Mouse (Mus musculus): ENCODE data around the gene Mrpl41. TPM values are rescaled to one million over a fixed set of nuclear protein-coding genes. Genes with fewer than 3 reads are reported as not detected.

The Mrpl41 gene
- 79.7 TPM for polyA plus RNA-seq (2012; fragmentation: generic; extraction: Trizol)

DNA sequence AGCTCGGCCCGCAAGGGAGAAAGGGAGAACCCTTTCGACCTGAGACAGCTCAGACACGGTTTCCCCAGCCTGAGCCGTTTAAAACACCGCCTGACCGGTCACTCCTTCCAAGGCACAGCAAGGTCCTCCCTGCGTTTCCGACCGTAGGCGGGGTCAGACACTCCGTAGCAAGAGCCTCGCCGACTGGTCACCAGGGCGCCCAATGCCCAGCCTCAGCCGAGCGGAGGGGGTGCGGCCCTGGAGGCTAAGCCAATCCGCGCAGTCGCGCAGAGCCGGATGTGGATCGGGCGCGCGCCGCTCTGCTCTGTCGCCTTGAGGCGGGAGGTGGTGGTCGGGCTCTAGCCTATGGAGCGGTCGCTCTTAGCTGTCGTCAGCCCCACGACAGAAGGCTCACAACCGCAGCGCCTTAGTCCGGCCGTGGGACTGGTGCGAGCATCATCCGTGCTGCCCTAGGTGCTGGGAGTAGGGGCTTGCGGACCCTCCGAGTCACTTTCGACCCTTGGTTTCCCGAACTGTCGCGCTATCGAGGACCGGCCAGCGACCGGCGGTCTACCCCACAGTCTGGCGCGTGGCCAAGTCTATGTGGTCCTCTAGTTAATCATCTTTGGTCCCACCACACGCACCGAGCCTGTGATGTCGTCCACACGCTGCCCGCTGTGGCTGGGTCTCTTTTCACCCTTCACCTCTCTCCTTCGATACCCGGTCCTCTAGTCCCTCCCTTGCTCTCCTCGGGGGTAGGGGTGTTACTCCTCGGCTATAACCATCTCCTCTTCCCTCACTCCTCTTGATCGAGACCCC, at the start of gene Mrpl41:
Gene Mrpl41 (minus strand): TSS at position 193 of the 798 bp plus-strand sequence.
- Histone ChIP-seq H3K27me3 (ENCODE audit: control insufficient read depth, insufficient read depth, insufficient read length) (no peaks in the 10 kb centered on the region), H3K4me3 (peak within 1 kb of the TSS; percentile 84), H3K4me2 (ENCODE audit: low read depth) (peak within 1 kb of the TSS; percentile 100), H3K36me3 (ENCODE audit: control insufficient read depth, insufficient read depth) (peaks cover 17% of the 10 kb centered on the region), H3K79me2 (ENCODE audit: control insufficient read depth, insufficient read depth) (peaks cover 5% of the 10 kb centered on the region), H3ac (ENCODE audit: control insufficient read depth, insufficient read length) (peak within 1 kb of the TSS; percentile 53)
- TF ChIP-seq CEBPB (IDR thresholded peaks at IDR 0.05; ENCODE audit: insufficient read depth, poor library complexity, severe bottlenecking) (no peak), MYOG (IDR thresholded peaks at IDR 0.05; ENCODE audit: control insufficient read depth in 1 of 3, insufficient read depth in 1 of 3, insufficient read length in 2 of 3, low read depth in 2 of 3) (peak in 1 of 3 experiments; percentile 1), MYOD1 (IDR thresholded peaks at IDR 0.05; ENCODE audit: control insufficient read depth in 1 of 3, insufficient read length in 2 of 3, low read depth in 2 of 3) (no peak), E2F4 (IDR thresholded peaks at IDR 0.05; ENCODE audit: insufficient read depth) (peak; percentile 33), POLR2AphosphoS2 (IDR thresholded peaks at IDR 0.05; ENCODE audit: insufficient read length, low read depth) (peak; percentile 79), POLR2A (IDR thresholded peaks at IDR 0.05; ENCODE audit: insufficient read length, low read depth) (peak; percentile 86), SRF (IDR thresholded peaks at IDR 0.05; ENCODE audit: control insufficient read depth, insufficient read length, low read depth) (peak; percentile 70), TCF12 (IDR thresholded peaks at IDR 0.05; ENCODE audit: insufficient read depth, poor library complexity, severe bottlenecking) (no peak), REST (IDR thresholded peaks at IDR 0.05; ENCODE audit: insufficient read depth, insufficient read length) (no peak), USF1 (IDR thresholded peaks at IDR 0.05; ENCODE audit: low read depth) (no peak), MAX (IDR thresholded peaks at IDR 0.05; ENCODE audit: low read depth) (no peak), TCF3 (IDR thresholded peaks at IDR 0.05; ENCODE audit: insufficient read length, low read depth) (no peak)

DNA sequence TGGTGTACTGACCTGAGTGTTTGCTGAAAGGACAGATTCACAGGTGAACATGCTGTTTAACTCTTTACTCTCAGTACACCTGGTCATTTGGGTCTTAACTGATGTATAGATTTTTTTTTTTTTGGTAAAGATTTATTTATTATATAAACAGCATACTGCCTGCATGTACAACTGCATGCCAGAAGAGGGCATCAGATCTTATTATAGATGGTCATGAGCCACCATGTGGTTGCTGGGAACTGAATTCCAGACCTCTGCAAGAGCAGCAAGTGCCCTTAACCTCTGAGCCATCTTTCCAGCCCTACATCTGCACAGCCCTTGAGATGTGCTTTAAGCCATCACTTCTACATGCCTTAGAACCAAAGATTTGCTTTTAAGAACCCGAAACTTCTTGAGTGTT, 47.8 kb upstream of the Mrpl41 start:
- Histone ChIP-seq H3K4me2 (ENCODE audit: low read depth) (no peak overlapping the region), H3K4me3 (no peak overlapping the region), H3ac (ENCODE audit: control insufficient read depth, insufficient read length) (no peak overlapping the region), H3K36me3 (ENCODE audit: control insufficient read depth, insufficient read depth) (no peaks in the 10 kb centered on the region), H3K27me3 (ENCODE audit: control insufficient read depth, insufficient read depth, insufficient read length) (no peaks in the 10 kb centered on the region), H3K79me2 (ENCODE audit: control insufficient read depth, insufficient read depth) (no peaks in the 10 kb centered on the region)
- TF ChIP-seq REST (IDR thresholded peaks at IDR 0.05; ENCODE audit: insufficient read depth, insufficient read length) (no peak), CEBPB (IDR thresholded peaks at IDR 0.05; ENCODE audit: insufficient read depth, poor library complexity, severe bottlenecking) (no peak), MYOG (IDR thresholded peaks at IDR 0.05; ENCODE audit: control insufficient read depth in 1 of 3, insufficient read depth in 1 of 3, insufficient read length in 2 of 3, low read depth in 2 of 3) (no peak), POLR2A (IDR thresholded peaks at IDR 0.05; ENCODE audit: insufficient read length, low read depth) (no peak), POLR2AphosphoS2 (IDR thresholded peaks at IDR 0.05; ENCODE audit: insufficient read length, low read depth) (no peak), E2F4 (IDR thresholded peaks at IDR 0.05; ENCODE audit: insufficient read depth) (no peak), TCF3 (IDR thresholded peaks at IDR 0.05; ENCODE audit: insufficient read length, low read depth) (no peak), USF1 (IDR thresholded peaks at IDR 0.05; ENCODE audit: low read depth) (no peak), TCF12 (IDR thresholded peaks at IDR 0.05; ENCODE audit: insufficient read depth, poor library complexity, severe bottlenecking) (no peak), MYOD1 (IDR thresholded peaks at IDR 0.05; ENCODE audit: control insufficient read depth in 1 of 3, insufficient read length in 2 of 3, low read depth in 2 of 3) (no peak), SRF (IDR thresholded peaks at IDR 0.05; ENCODE audit: control insufficient read depth, insufficient read length, low read depth) (no peak)

DNA sequence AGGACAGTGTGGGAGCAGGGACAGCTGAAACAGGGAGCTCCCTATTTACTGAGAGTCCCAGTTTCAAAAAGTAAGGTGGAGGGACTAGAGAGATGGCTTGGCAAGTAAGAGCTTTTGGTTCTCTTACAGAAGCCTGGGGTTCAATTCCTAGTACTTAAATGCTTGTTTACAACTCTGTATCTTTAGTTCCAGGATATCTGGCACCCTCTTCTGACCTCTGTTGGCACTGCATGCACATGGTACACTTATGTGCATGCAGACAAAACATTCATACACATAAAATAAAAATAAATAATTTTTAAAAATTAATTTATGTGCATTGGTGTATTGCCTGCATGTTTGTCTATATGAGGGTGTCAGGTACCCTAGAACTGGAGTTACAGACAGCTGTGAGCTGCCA, 33.4 kb upstream of the Mrpl41 start:
- TF ChIP-seq MAX (IDR thresholded peaks at IDR 0.05; ENCODE audit: low read depth) (no peak), TCF3 (IDR thresholded peaks at IDR 0.05; ENCODE audit: insufficient read length, low read depth) (no peak), MYOG (IDR thresholded peaks at IDR 0.05; ENCODE audit: control insufficient read depth in 1 of 3, insufficient read depth in 1 of 3, insufficient read length in 2 of 3, low read depth in 2 of 3) (no peak), USF1 (IDR thresholded peaks at IDR 0.05; ENCODE audit: low read depth) (no peak), POLR2A (IDR thresholded peaks at IDR 0.05; ENCODE audit: insufficient read length, low read depth) (no peak), SRF (IDR thresholded peaks at IDR 0.05; ENCODE audit: control insufficient read depth, insufficient read length, low read depth) (no peak)
- H3K4me3 ChIP-seq, result no peak overlapping the region
- H3K36me3 ChIP-seq (ENCODE audit: control insufficient read depth, insufficient read depth), result no peaks in the 10 kb centered on the region
- no peaks in the 10 kb centered on the region for H3K27me3 ChIP-seq (ENCODE audit: control insufficient read depth, insufficient read depth, insufficient read length)
- no peaks in the 10 kb centered on the region for H3K79me2 ChIP-seq (ENCODE audit: control insufficient read depth, insufficient read depth)
- H3ac ChIP-seq (ENCODE audit: control insufficient read depth, insufficient read length), result no peak overlapping the region
- H3K4me2 ChIP-seq (ENCODE audit: low read depth), result no peak overlapping the region

DNA sequence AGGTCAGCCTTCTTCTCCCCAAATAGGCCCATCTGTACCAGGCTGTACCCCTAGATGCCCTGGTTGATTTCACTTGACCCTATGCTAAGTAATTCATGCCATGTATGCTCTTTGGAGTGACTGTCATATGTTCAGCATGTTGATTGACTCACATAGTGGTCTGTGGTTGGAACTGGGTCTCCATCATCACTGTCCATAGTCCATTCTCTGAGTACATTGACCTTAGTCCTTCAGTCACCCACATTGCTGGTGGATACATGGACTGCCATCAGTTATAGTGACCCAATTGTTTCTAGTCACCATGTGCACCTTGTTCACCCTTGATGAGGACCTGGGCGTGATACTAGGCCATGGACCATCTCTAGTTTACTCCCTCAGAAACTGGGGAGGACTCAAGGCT, 31.9 kb upstream of the Mrpl41 start:
- Histone ChIP-seq H3K4me2 (ENCODE audit: low read depth) (no peak overlapping the region), H3ac (ENCODE audit: control insufficient read depth, insufficient read length) (no peak overlapping the region), H3K79me2 (ENCODE audit: control insufficient read depth, insufficient read depth) (no peaks in the 10 kb centered on the region), H3K27me3 (ENCODE audit: control insufficient read depth, insufficient read depth, insufficient read length) (no peaks in the 10 kb centered on the region), H3K4me3 (no peak overlapping the region), H3K36me3 (ENCODE audit: control insufficient read depth, insufficient read depth) (no peaks in the 10 kb centered on the region)
- TF ChIP-seq REST (IDR thresholded peaks at IDR 0.05; ENCODE audit: insufficient read depth, insufficient read length) (no peak), E2F4 (IDR thresholded peaks at IDR 0.05; ENCODE audit: insufficient read depth) (no peak), POLR2A (IDR thresholded peaks at IDR 0.05; ENCODE audit: insufficient read length, low read depth) (no peak), POLR2AphosphoS2 (IDR thresholded peaks at IDR 0.05; ENCODE audit: insufficient read length, low read depth) (no peak), MAX (IDR thresholded peaks at IDR 0.05; ENCODE audit: low read depth) (no peak), MYOG (IDR thresholded peaks at IDR 0.05; ENCODE audit: control insufficient read depth in 1 of 3, insufficient read depth in 1 of 3, insufficient read length in 2 of 3, low read depth in 2 of 3) (no peak), USF1 (IDR thresholded peaks at IDR 0.05; ENCODE audit: low read depth) (no peak), SRF (IDR thresholded peaks at IDR 0.05; ENCODE audit: control insufficient read depth, insufficient read length, low read depth) (no peak)
